Mouse (Mus musculus) CH12.LX (cell line): ENCODE data around the gene Hmgcr. TPM values are rescaled to one million over a fixed set of nuclear protein-coding genes. Genes with fewer than 3 reads are reported as not detected.
A peak's percentile ranks its signal among the peaks of the same experiment; 100 is the strongest.
"Not testable (repeated sequence)": the region's sequence is repeated elsewhere in the genome, so short reads cannot be mapped to it uniquely, and the experiment has no call there.

Experiments
- DNase-seq: peaks from one replicate; pipeline ENCODE4 v3.0.0-alpha.2; 2013; ENCODE audit errors: extremely low read depth
- H3K27ac ChIP-seq: 2 replicates; pipeline ENCODE4 v1.5.1; 2012; ENCODE audit warnings: low read depth, mild to moderate bottlenecking, control low read depth, moderate library complexity; ENCODE audit not compliant: insufficient read depth
- H3K27me3 ChIP-seq: replicated peaks from 2 replicates; pipeline ENCODE3; 2012; ENCODE audit warnings: inconsistent platforms
- H3K36me3 ChIP-seq, 2 experiments: replicated peaks in 1 of 2; 2 replicates each; pipeline versions ENCODE3 to v1.6.1; 2012; ENCODE audit warnings: inconsistent platforms in 1 of 2, low read length in 1 of 2, mild to moderate bottlenecking in 1 of 2, mixed read lengths in 1 of 2, moderate library complexity in 1 of 2; ENCODE audit not compliant: control insufficient read depth in 1 of 2, insufficient read depth in 1 of 2
- H3K4me1 ChIP-seq, 2 experiments: 2 replicates each; pipeline ENCODE4 v1.6.1; 2012; ENCODE audit warnings: inconsistent platforms in 1 of 2, moderate library complexity in 1 of 2; ENCODE audit not compliant: insufficient read depth in 2 of 2, control insufficient read depth in 1 of 2
- H3K4me2 ChIP-seq: 2 replicates; pipeline ENCODE4 v1.6.1; 2012; ENCODE audit warnings: low read depth, mild to moderate bottlenecking, control low read depth; ENCODE audit not compliant: poor library complexity, insufficient read depth, severe bottlenecking
- H3K4me3 ChIP-seq, 3 experiments: fragments of 150-350 bp in 1 of 3; sonication (generic) in 1 of 3; replicated peaks in 1 of 3; 2 replicates each; pipeline versions ENCODE3 to v1.5.1; 2011 to 2012; ENCODE audit warnings: low read depth in 2 of 3, low read length in 2 of 3, mild to moderate bottlenecking in 2 of 3, moderate library complexity in 2 of 3, control low read depth in 1 of 3, improper control_type of control experiment in 1 of 3, inconsistent platforms in 1 of 3, mixed read lengths in 1 of 3; ENCODE audit not compliant: poor library complexity in 1 of 3
- H3K79me2 ChIP-seq: replicated peaks from 2 replicates; pipeline ENCODE4 v1.6.1; 2012; ENCODE audit warnings: mild to moderate bottlenecking, moderate library complexity; ENCODE audit not compliant: control insufficient read depth, poor library complexity, insufficient read depth, severe bottlenecking; ENCODE audit errors: extremely low read depth
- H3K9ac ChIP-seq: 2 replicates; pipeline ENCODE4 v1.6.1; 2012; ENCODE audit warnings: low read depth, mild to moderate bottlenecking, control low read depth, moderate library complexity; ENCODE audit not compliant: insufficient read depth
- H3K9me3 ChIP-seq: replicated peaks from 2 replicates; pipeline ENCODE3; 2012; ENCODE audit warnings: low read length, inconsistent platforms, mixed read lengths
- CTCF ChIP-seq, 2 experiments: IDR thresholded peaks in 1 of 2; conservative IDR thresholded peaks in 1 of 2; 2 replicates each; pipeline ENCODE4 v1.5.1; 2011 to 2012; ENCODE audit warnings: low read depth in 2 of 2, low read length in 2 of 2, improper control_type of control experiment in 1 of 2, inconsistent platforms in 1 of 2, mild to moderate bottlenecking in 1 of 2, moderate library complexity in 1 of 2
- E2F4 ChIP-seq: IDR thresholded peaks from 2 replicates; pipeline ENCODE4 v1.6.1; 2011; ENCODE audit warnings: low read depth, low read length, improper control_type of control experiment; ENCODE audit not compliant: insufficient replicate concordance
- IRF4 ChIP-seq: IDR thresholded peaks from 2 replicates; pipeline ENCODE4 v1.6.1; 2014; ENCODE audit warnings: low read depth, mild to moderate bottlenecking, inconsistent platforms, low read length, improper control_type of control experiment
- MAZ ChIP-seq: IDR thresholded peaks from 2 replicates; pipeline ENCODE4 v1.6.1; 2012; ENCODE audit warnings: low read depth, mild to moderate bottlenecking, inconsistent platforms, low read length, improper control_type of control experiment, moderate library complexity
- MYC ChIP-seq: IDR thresholded peaks from 2 replicates; pipeline ENCODE4 v1.6.1; 2011; ENCODE audit warnings: low read depth, mild to moderate bottlenecking, improper control_type of control experiment, low read length
- NRF1 ChIP-seq: IDR thresholded peaks from 2 replicates; pipeline ENCODE4 v1.6.1; 2014; ENCODE audit warnings: low read depth, mild to moderate bottlenecking, inconsistent platforms, low read length, improper control_type of control experiment, moderate library complexity
- PAX5 ChIP-seq: IDR thresholded peaks from 2 replicates; pipeline ENCODE4 v1.6.1; 2012; ENCODE audit warnings: low read length, inconsistent platforms, mixed read lengths
- SMC3 ChIP-seq: IDR thresholded peaks from 2 replicates; pipeline ENCODE4 v1.6.1; 2011; ENCODE audit warnings: low read depth, low read length, improper control_type of control experiment
- USF2 ChIP-seq: conservative IDR thresholded peaks from 2 replicates; pipeline ENCODE4 v1.6.1; 2011; ENCODE audit warnings: low read depth, low read length, improper control_type of control experiment
- ZC3H11A ChIP-seq: IDR thresholded peaks from 2 replicates; pipeline ENCODE4 v1.6.1; 2012; ENCODE audit warnings: low read depth, mild to moderate bottlenecking, inconsistent platforms, low read length, improper control_type of control experiment
- ZKSCAN1 ChIP-seq: IDR thresholded peaks from 2 replicates; pipeline ENCODE4 v1.6.1; 2012; ENCODE audit warnings: low read depth, inconsistent platforms, low read length, improper control_type of control experiment, borderline replicate concordance
- ZNF384 ChIP-seq: IDR thresholded peaks from 2 replicates; pipeline ENCODE4 v1.6.1; 2012; ENCODE audit warnings: low read depth, low read length, improper control_type of control experiment, inconsistent platforms
- dilution Hi-C: fragments of 300-500 bp; cut with MboI; formaldehyde crosslinking; loops from 2 replicates; pipeline ENCODE4 v1.14.3; 2020; ENCODE audit warnings: low sequenced_read_pairs; ENCODE audit not compliant: extremely low pct_unique_long_range_greater_than_20kb, extremely low pct_ligation_motif_present
- in situ Hi-C: fragments of 300-500 bp; cut with MboI; formaldehyde crosslinking; loops from 3 replicates; pipeline ENCODE4 v1.14.3; 2019; ENCODE audit warnings: low sequenced_read_pairs, low pct_ligation_motif_present, low pct_unique_long_range_greater_than_20kb, mixed read lengths
- polyA plus RNA-seq: library from polyadenylated mRNA; unstranded; fragments of >175 nt; gene quantifications from 2 replicates; pipeline ENCODE4 v1.2.1, GENCODE M21; 2012; ENCODE audit warnings: low read depth; ENCODE audit not compliant: insufficient read length
- total RNA-seq, 2 experiments: library from RNA; depleted of rRNA; stranded (reverse); fragments of 300-350 nt in 1 of 2; fragments of >200 nt in 1 of 2; gene quantifications; 2 replicates each; pipeline ENCODE4 v1.2.3; 2012 to 2014

The Hmgcr gene
- total and polyA plus RNA-seq, 3 experiments, result 71.6 to 118 (median 97.5) TPM

- no peak for TF ChIP-seq CTCF (conservative IDR thresholded peaks at IDR 0.05 in 1 of 2, IDR thresholded peaks at IDR 0.05 in 1 of 2; ENCODE audit: low read depth in 2 of 2, low read length in 2 of 2)
- TF ChIP-seq IRF4, result peak; percentile 100
- peak; percentile 88 for TF ChIP-seq MAZ
- no peak for TF ChIP-seq ZC3H11A
- TF ChIP-seq MYC, result peak; percentile 79
- no peak; the same call in 1 of the 2 replicates for TF ChIP-seq SMC3
Observed at GRCm38 (mm10) chr13:96664419-96664974, 6.2 kb downstream of the Hmgcr start (continued).

GRCm38 (mm10) chr13:96663120-96663519 lies 7.6 kb downstream of the Hmgcr start:
- H3K27ac ChIP-seq, H3K9me3 ChIP-seq, in situ Hi-C loops, H3K4me3 ChIP-seq, H3K4me2 ChIP-seq, DNase-seq, dilution Hi-C loops, H3K9ac ChIP-seq, H3K27me3 ChIP-seq: not testable (repeated sequence)
- Histone ChIP-seq H3K36me3 (peaks cover 64 to 84% of the 10 kb centered on the region in 2 experiments), H3K4me1 (peaks cover 20 to 51% of the 10 kb centered on the region in 2 experiments), H3K79me2 (peaks cover 36% of the 10 kb centered on the region)

GRCm38 (mm10) chr13:96660095-96660860 lies 10.5 kb downstream of the Hmgcr start:
- TF ChIP-seq NRF1, result no peak
- TF ChIP-seq CTCF (conservative IDR thresholded peaks at IDR 0.05 in 1 of 2, IDR thresholded peaks at IDR 0.05 in 1 of 2; ENCODE audit: low read depth in 2 of 2, low read length in 2 of 2), result no peak
- TF ChIP-seq ZKSCAN1, result no peak
- TF ChIP-seq USF2, result no peak
- no peak for TF ChIP-seq PAX5
- no peak for TF ChIP-seq E2F4
- TF ChIP-seq ZNF384, result no peak
- H3K9ac ChIP-seq, result no peak overlapping the region
- H3K27me3 ChIP-seq, result no peaks in the 10 kb centered on the region
- no peak overlapping the region for H3K27ac ChIP-seq
- peaks cover 77 to 92% of the 10 kb centered on the region in 2 experiments for H3K36me3 ChIP-seq
- no peak for DNase-seq
- peaks cover 7 to 25% of the 10 kb centered on the region in 2 experiments; a peak in 3 of 4 replicates for H3K4me1 ChIP-seq
- H3K4me3 ChIP-seq, result no peak overlapping the region
- in situ Hi-C loops, result no loop called here
- peaks cover 11% of the 10 kb centered on the region for H3K79me2 ChIP-seq
- H3K9me3 ChIP-seq, result no peaks in the 10 kb centered on the region
- H3K4me2 ChIP-seq, result no peak overlapping the region
- dilution Hi-C loops, result no loop called here
